Mouse (Mus musculus) adrenal gland, adult 8-10 months (tissue): ENCODE measurements around the gene Deaf1. TPM values are rescaled to one million over a fixed set of nuclear protein-coding genes. Genes with fewer than 3 reads are reported as not detected.

Source experiments
- DNase-seq: peaks from one replicate; pipeline ENCODE4 v3.0.0; 2022
- total RNA-seq, 4 experiments: library from RNA; stranded (reverse); gene quantifications; 2 replicates each; pipeline ENCODE4 v1.2.4; 2022

Gene Deaf1
- total RNA-seq, 4 experiments from 2014 or later, result 27.1 to 47.4 (median 36.7) TPM

- DNase-seq, result no peak
Observed at GRCm38 (mm10) chr7:141294479-141294878, 33.0 kb downstream of the Deaf1 start.

GRCm38 (mm10) chr7:141293852-141294471, 33.5 kb downstream of the Deaf1 start:
- DNase-seq, result no peak

GRCm38 (mm10) chr7:141292583-141293388, 34.7 kb downstream of the Deaf1 start:
- no peak for DNase-seq

- no peak for DNase-seq
Observed at GRCm38 (mm10) chr7:141291921-141292582, 35.4 kb downstream of the Deaf1 start, which contains the start of gene Drd4. Gene Drd4, plus strand, starts transcription at chr7:141292006.

GRCm38 (mm10) chr7:141288042-141288441, 39.4 kb downstream of the Deaf1 start:
- DNase-seq, result no peak

GRCm38 (mm10) chr7:141282756-141283155, 44.7 kb downstream of the Deaf1 start:
- no peak for DNase-seq

- no peak for DNase-seq
Observed at GRCm38 (mm10) chr7:141281442-141281841, 46.0 kb downstream of the Deaf1 start.

GRCm38 (mm10) chr7:141278766-141279590, 48.5 kb downstream of the Deaf1 start, which contains the start of gene Sct:
Gene Sct, minus strand, starts transcription at chr7:141279133.
- no peak for DNase-seq

GRCm38 (mm10) chr7:141277701-141278678, 49.5 kb downstream of the Deaf1 start:
- DNase-seq, result no peak

GRCm38 (mm10) chr7:141276546-141276945, 50.9 kb downstream of the Deaf1 start, which contains the start of gene Cdhr5:
Gene Cdhr5, minus strand, starts transcription at chr7:141276786.
- DNase-seq, result no peak

- no peak for DNase-seq
Observed at GRCm38 (mm10) chr7:141275356-141275755, 52.1 kb downstream of the Deaf1 start.

- DNase-seq, result no peak
Observed at GRCm38 (mm10) chr7:141270631-141271030, 56.9 kb downstream of the Deaf1 start.

GRCm38 (mm10) chr7:141269273-141269545, 58.3 kb downstream of the Deaf1 start:
- DNase-seq, result no peak

- DNase-seq, result no peak
Observed at GRCm38 (mm10) chr7:141268466-141269272, 58.8 kb downstream of the Deaf1 start.

GRCm38 (mm10) chr7:141265739-141266561, 61.5 kb downstream of the Deaf1 start, which contains the start of gene Irf7:
Gene Irf7, minus strand, starts transcription at chr7:141266481.
- DNase-seq, result peak; percentile 70

- no peak for DNase-seq
Observed at GRCm38 (mm10) chr7:141265411-141265738, 62.1 kb downstream of the Deaf1 start.

GRCm38 (mm10) chr7:141264761-141265410, 62.6 kb downstream of the Deaf1 start:
- no peak for DNase-seq

- DNase-seq, result no peak
Observed at GRCm38 (mm10) chr7:141264041-141264700, 63.3 kb downstream of the Deaf1 start.
